Mouse (Mus musculus) layer of hippocampus, postnatal 14 days (tissue): Measurements from ENCODE around the gene 9430038I01Rik. TPM values are rescaled to one million over a fixed set of nuclear protein-coding genes. Genes with fewer than 3 reads are reported as not detected.

Experiments used
- DNase-seq, 2 experiments: peaks; one replicate each; pipeline ENCODE4 v3.0.0; 2021 to 2022; ENCODE audit warnings: low spot score in 2 of 2, mixed read lengths in 1 of 2
- total RNA-seq, 2 experiments: library from RNA; stranded (reverse); gene quantifications; 2 replicates each; pipeline ENCODE4 v1.2.3; 2021

Gene 9430038I01Rik
- total RNA-seq, 2 experiments from 2014 or later = 4.8 to 5.3 TPM

DNA sequence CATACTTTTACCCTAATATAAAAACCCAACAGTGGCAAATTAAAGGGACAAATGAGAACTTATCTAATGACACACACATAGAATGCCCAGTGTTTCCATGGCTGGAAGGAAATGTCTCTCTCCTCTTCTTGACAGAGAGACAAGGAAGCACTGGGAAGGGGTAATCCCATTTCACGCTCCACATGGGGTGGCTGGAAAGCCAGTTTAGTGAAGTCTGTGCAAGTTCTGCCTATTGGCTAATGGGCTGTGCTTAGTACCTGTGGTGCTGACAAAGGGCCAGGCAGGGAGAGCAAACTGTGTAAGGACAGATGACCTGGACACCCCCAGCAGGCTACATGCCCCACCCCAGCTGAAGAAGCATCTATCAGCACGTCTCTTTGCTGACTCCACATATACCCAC, 40.4 kb downstream of the 9430038I01Rik start:
- DNase-seq = no peak

DNA sequence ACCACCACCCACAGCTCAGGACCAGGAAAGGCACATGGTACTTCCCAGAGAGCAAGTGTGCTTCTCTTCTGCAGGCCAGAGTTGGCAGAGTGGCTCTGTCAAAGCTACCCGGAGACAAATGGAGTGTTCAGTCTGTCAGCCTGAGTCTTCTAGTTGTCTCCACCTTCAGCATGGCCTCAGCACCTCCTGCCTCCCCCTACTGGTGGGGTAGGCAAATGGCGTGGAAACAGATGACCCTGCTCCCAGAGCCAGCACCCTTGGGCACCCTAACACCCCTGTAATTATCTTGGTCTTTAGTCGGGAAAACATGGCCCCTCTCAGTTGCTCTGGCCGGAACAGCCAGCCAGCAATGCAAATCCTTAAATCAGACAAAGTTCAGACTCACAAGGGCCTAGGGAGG, 43.8 kb downstream of the 9430038I01Rik start:
- no peak for DNase-seq

DNA sequence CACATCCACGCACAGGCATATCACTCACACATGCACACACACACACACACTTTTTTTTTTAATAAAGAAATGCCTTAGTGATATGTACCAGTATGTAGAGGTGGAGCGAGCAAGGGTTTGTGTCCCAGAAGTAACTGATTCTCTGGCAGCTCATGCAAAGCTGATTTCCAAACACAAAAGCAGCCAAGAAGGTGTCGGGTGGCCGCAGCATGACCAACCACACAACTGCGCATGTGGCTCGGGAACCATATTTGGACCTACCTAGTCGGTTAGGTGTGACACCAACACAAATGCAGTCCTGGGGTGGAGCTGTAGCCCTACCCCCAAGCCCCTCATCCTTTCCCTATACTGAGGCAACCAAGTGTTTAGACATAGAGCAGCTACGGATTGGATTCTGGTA, 45.5 kb downstream of the 9430038I01Rik start:
- DNase-seq = no peak

DNA sequence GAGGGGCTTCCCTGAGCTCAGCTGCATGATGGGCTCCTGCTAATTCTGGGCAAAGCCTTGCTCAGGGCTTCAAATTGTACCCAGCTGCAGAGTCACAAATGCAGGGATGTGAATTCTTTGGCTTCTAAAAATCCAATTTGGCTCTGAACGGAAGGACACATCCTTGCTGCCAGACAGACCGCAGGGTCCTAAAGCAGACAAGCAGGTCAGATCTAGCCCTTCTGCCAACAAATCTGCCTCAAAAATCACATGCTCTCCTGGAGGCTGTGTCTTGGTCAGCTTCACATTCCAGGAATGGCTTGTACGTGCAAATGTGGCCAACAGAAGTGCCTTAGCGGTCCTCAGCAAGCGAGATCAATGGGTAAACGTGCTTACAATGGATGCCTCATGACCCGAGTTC, 46.0 kb downstream of the 9430038I01Rik start:
- no peak for DNase-seq

DNA sequence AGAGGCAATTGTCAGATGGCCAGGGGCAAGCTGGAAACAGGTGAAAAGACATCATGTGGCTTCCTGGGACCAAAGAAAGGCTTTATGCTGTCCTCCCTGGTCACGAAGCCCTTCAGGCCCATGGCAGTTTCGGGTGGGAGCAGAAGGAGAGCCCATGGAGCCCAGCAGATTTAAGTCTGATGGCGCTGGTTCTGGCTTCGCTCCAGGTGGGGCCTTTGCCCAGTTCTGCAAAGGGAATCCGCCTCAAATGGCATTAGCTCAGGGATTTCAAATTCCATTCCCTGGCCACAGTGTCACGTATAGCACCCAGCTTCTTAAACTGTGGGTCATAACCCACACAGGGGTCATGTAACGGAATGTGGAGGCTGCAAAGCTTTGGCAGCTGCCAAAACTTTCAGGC, 63.7 kb downstream of the 9430038I01Rik start:
- DNase-seq = no peak

DNA sequence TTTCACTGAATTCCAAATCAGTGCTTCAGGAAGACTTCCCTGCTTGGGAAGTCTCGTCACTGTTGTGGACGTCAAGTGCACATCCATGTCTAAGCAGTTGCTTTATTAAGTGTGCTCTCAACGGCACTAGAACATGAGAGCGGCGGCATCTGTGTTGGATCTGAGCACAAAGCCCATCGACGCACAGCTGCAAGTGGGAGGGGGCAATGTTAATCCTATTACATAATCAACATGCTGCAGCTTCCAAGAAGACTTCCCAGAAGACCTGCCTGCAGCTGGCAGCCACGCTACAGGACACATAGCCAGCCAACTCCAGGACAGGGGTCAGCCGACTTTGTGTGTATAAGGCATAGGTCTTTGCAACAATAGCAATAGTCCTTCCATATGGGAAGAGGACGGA, 64.5 kb downstream of the 9430038I01Rik start:
- DNase-seq = no peak

DNA sequence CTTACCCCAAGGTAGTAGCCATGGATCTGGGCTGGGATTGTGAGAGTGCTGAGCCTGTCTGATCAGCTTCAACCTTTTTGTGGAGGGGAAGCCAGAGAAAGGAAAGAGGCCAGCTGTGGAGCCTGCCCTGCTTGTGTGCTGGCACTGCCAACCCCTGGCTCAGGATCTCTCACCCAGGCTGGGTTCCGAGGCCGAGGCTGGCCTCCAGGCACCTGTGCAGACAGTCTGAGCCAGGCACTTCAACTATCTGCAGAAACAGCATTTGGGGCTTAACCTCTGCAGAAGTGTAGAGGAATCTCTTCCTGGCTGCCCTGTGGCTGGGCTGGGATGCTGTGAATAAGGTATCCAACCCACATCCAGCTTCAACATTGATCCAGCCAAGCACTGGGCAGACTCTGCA, 76.6 kb downstream of the 9430038I01Rik start:
- DNase-seq = no peak

Other genes with a start within 250 kb of the 9430038I01Rik start
- gene Ebf3, start 96.3 kb downstream of the 9430038I01Rik start, total RNA-seq = 1 to 10 TPM; 1.8 to 2.2 TPM
- 100 to 1,000 TPM; 127 to 132 TPM for gene Glrx3, start 26.9 kb upstream of the 9430038I01Rik start, total RNA-seq